Mouse (Mus musculus) heart, embryonic 16.5 days (tissue): ENCODE measurements around the gene Fam160a1. TPM values are rescaled to one million over a fixed set of nuclear protein-coding genes. Genes with fewer than 3 reads are reported as not detected.
A peak's percentile ranks its signal among the peaks of the same experiment; 100 is the strongest.

Experiments used
- ATAC-seq: fragments of 200-750 bp; cut with Nextera tagmentation; replicated peaks from 2 replicates; pipeline ENCODE4 v1.8.0; 2017; ENCODE audit warnings: moderate number of reproducible peaks; ENCODE audit not compliant: insufficient read depth, low FRiP score; ENCODE audit errors: extremely low read depth
- H3K27ac ChIP-seq: fragments of 300-500 bp; sonication (generic); 2 replicates; pipeline ENCODE4 v1.5.1; 2014; ENCODE audit warnings: mild to moderate bottlenecking, low read length, control low read depth, moderate library complexity
- H3K27me3 ChIP-seq: fragments of 300-500 bp; sonication (generic); 2 replicates; pipeline ENCODE4 v1.6.1; 2014; ENCODE audit warnings: low read length, mixed read lengths; ENCODE audit not compliant: control insufficient read depth, insufficient read depth
- H3K36me3 ChIP-seq: fragments of 300-500 bp; sonication (generic); 2 replicates; pipeline ENCODE4 v1.6.1; 2014; ENCODE audit not compliant: control insufficient read depth, insufficient read depth
- H3K4me1 ChIP-seq: fragments of 300-500 bp; sonication (generic); 2 replicates; pipeline ENCODE4 v1.6.1; 2014; ENCODE audit warnings: low read length, mixed read lengths; ENCODE audit not compliant: control insufficient read depth, insufficient read depth
- H3K4me2 ChIP-seq: fragments of 300-500 bp; sonication (generic); 2 replicates; pipeline ENCODE4 v1.6.1; 2014; ENCODE audit warnings: low read depth, mild to moderate bottlenecking, control low read depth, low read length
- H3K4me3 ChIP-seq: fragments of 300-500 bp; sonication (generic); 2 replicates; pipeline ENCODE4 v1.5.1; 2014; ENCODE audit warnings: mild to moderate bottlenecking, control low read depth, low read length
- H3K9ac ChIP-seq: fragments of 300-500 bp; sonication (generic); 2 replicates; pipeline ENCODE4 v1.6.1; 2014; ENCODE audit warnings: low read length, control low read depth
- H3K9me3 ChIP-seq: fragments of 300-500 bp; sonication (generic); replicated peaks from 2 replicates; pipeline ENCODE4 v1.6.1; 2016; ENCODE audit warnings: low read length; ENCODE audit not compliant: control insufficient read depth
- WGBS: fragments of 180-500 bp; shearing (Covaris S2); extraction: QIAGEN DNeasy Blood & Tissue Kit; methylation state at CpG from one replicate; pipeline ENCODE4 v1.1.7; 2014; 5-methylcytosine and 5-hydroxymethylcytosine counted together
- polyA plus RNA-seq: library from polyadenylated mRNA; unstranded; fragments of >200 nt; fragmentation: Nextera tagmentation; extraction: Ambion mirVana; gene quantifications from 2 replicates; pipeline ENCODE4 v1.2.1, GENCODE M21; 2015

The Fam160a1 gene
- polyA plus RNA-seq, 1 experiment from 2014 or later: 10.2 TPM

DNA sequence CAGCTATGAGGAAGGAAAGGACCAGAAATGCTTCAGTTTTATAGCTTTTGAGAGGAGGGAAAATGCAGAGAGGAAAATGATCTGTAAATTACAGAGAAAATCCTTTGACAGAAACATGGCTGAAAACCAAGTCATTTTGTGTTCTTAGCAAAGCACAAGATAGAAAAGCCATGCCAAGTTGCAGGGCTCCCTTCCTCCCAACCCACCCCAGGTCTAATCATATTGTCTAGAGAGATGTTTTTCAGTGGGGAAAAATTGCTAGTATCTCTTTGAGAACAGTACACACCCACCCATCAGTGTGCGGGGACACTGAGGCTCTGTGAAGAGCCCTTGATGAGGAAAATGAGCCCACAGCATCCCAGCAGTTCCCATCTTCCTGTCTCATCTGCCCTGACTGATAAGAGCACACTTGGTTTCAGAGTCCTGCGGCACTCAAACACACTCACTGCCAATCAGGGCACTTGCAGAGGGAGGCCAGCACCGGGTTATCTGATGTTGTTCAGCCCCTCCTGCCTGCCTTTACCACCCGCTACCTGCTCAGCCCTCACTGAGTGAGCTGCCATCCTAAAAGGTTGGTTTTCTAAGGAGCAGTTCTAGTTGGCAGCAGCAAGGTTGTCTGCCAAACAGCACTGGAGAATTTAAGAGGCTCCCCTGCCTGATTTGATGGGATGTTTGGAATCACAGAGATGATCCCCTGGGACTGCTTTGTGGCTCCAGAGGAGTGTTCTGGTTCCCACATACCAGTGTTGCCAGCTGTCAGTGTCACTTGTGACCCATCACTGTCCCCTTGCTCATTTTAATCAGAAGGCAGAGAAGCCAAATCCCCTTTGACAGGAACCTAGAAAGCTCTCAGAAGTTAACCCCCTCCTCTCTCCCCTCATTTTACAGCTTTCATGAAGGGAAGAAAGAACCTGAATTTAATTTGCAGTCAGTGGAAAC lies 164.1 kb downstream of the Fam160a1 start:
- peaks cover 5% of the 10 kb centered on the region; the same call in 1 of the 2 replicates for H3K36me3 ChIP-seq
- H3K9me3 ChIP-seq: no peaks in the 10 kb centered on the region
- H3K4me3 ChIP-seq: no peak overlapping the region
- H3K9ac ChIP-seq: 0 out of 2 replicates have a peak overlapping the region, but pooled peaks have one; percentile 20
- peaks cover 8% of the 10 kb centered on the region for H3K4me1 ChIP-seq
- H3K4me2 ChIP-seq: no peak overlapping the region
- H3K27ac ChIP-seq: no peak overlapping the region
- no peaks in the 10 kb centered on the region for H3K27me3 ChIP-seq
- no peak for ATAC-seq
- 40% methylated on average over 4 of the region's 4 CpGs for WGBS

- ATAC-seq: no peak
- 89% methylated on average over 4 of the region's 4 CpGs for WGBS
- H3K4me2 ChIP-seq: no peak overlapping the region
- H3K27ac ChIP-seq: no peak overlapping the region
- peaks cover 7% of the 10 kb centered on the region; the same call in 1 of the 2 replicates for H3K36me3 ChIP-seq
- peaks cover 7% of the 10 kb centered on the region for H3K4me1 ChIP-seq
- H3K4me3 ChIP-seq: no peak overlapping the region
- H3K27me3 ChIP-seq: no peaks in the 10 kb centered on the region
- no peak overlapping the region for H3K9ac ChIP-seq
- no peaks in the 10 kb centered on the region for H3K9me3 ChIP-seq
Measured at GRCm38 (mm10) chr3:85649176-85649575, 167.9 kb downstream of the Fam160a1 start.

GRCm38 (mm10) chr3:85645517-85646004 lies 171.5 kb downstream of the Fam160a1 start:
- Histone ChIP-seq H3K4me3 (no peak overlapping the region), H3K36me3 (peaks cover 2% of the 10 kb centered on the region; the same call in 1 of the 2 replicates), H3K9me3 (no peaks in the 10 kb centered on the region), H3K27me3 (no peaks in the 10 kb centered on the region), H3K4me1 (no peaks in the 10 kb centered on the region), H3K27ac (no peak overlapping the region), H3K9ac (no peak overlapping the region), H3K4me2 (no peak overlapping the region)
- WGBS: 71% methylated on average over 7 of the region's 7 CpGs
- ATAC-seq: no peak

GRCm38 (mm10) chr3:85644814-85645213 lies 172.3 kb downstream of the Fam160a1 start:
- H3K27ac ChIP-seq: no peak overlapping the region
- no peaks in the 10 kb centered on the region for H3K4me1 ChIP-seq
- H3K9ac ChIP-seq: no peak overlapping the region
- no peak for ATAC-seq
- no peaks in the 10 kb centered on the region for H3K9me3 ChIP-seq
- no peak overlapping the region for H3K4me2 ChIP-seq
- no peak overlapping the region for H3K4me3 ChIP-seq
- H3K27me3 ChIP-seq: no peaks in the 10 kb centered on the region
- WGBS: 80% methylated on average over 3 of the region's 3 CpGs
- H3K36me3 ChIP-seq: peaks cover 2% of the 10 kb centered on the region; the same call in 1 of the 2 replicates

DNA sequence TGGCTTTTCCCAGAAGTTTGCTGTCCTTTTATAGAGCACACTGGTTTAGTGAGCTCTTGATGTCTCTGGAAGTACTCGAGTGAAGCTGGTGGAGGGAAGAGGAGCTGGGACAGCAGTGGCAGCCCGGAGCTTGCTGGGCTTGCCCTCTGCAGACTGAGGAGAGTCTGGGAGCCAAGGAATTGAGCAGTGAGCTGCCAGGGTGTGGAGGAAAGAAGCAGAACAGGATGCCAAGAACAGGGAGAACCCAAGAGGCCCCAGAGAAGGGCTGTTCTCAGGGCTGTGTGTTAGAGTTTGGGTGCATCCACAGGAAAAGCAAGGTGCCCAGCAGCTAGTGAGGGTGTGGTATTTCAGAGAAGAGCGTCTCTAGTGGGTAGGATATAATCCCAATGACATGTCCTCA lies 175.3 kb downstream of the Fam160a1 start:
- Histone ChIP-seq H3K36me3 (0 out of 2 replicates have a peak, but pooled peaks cover 1% of the 10 kb centered on the region), H3K9ac (no peak overlapping the region), H3K27me3 (no peaks in the 10 kb centered on the region), H3K27ac (no peak overlapping the region), H3K4me1 (peaks cover 10% of the 10 kb centered on the region), H3K4me2 (no peak overlapping the region), H3K9me3 (no peaks in the 10 kb centered on the region), H3K4me3 (no peak overlapping the region)
- ATAC-seq: no peak
- WGBS: 67% methylated on average over 3 of the region's 3 CpGs

DNA sequence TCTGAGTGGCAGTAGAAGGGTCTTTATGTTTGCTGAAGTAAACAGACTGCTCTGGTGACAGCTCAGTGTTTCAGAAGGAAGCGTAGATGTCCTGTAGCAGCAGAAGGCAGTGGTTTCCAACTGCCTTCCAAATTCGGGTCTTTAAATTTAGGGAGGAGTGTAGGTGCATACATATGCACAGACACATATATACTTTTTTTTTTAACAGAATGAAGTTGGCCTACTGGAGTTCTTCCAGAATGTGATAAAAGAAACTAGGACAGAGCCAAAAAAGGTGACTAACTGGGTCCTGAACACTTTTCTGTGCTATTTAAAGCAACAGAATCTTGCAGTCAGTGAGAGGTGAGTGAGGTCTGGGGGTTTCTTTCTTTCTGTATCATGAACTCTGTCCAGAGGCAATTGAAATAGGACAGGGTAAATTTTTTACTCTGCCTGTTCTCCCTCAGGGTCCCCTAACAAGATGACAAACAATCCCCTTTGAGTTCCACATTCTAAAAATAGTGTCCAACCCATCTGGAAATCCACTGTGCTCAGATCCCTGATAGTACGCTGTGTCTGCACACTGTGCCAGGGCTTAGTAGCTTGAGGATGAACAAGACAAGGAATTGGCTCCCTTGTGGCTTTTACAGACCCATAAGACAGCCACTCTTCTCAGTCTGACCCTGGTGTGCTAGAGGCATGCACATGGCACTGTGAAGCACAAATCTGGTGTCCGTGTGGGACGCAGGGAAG lies 180.2 kb downstream of the Fam160a1 start:
- peak; percentile 76 for ATAC-seq
- no peaks in the 10 kb centered on the region for H3K9me3 ChIP-seq
- peak overlapping the region; percentile 16 for H3K9ac ChIP-seq
- peaks cover 18% of the 10 kb centered on the region for H3K4me1 ChIP-seq
- no peak overlapping the region for H3K4me3 ChIP-seq
- peak overlapping the region; percentile 3; the same call in 1 of the 2 replicates for H3K4me2 ChIP-seq
- H3K27me3 ChIP-seq: no peaks in the 10 kb centered on the region
- 49% methylated on average over 5 of the region's 5 CpGs for WGBS
- peak overlapping the region; percentile 94 for H3K27ac ChIP-seq
- no peaks in the 10 kb centered on the region for H3K36me3 ChIP-seq

DNA sequence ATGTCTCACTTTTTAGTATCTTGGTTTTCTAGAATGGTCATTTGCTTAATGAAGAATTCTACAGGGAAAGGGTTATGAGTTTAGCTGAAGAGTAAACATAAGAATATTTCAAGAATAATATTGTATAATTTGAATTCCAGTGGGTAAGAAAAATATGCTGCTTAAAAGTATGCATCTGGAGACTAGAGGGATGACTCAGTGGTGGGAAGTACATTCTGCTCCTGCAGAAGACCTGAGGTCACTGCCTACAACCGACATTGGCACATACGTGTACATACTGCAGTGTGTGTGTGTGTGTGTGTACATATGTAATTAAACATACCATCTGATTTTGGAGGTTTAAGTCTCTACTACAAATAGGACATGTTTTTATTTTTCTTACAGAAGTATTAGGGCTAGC lies 181.5 kb downstream of the Fam160a1 start:
- H3K27ac ChIP-seq: 0 out of 2 replicates have a peak overlapping the region, but pooled peaks have one; percentile 26
- H3K4me1 ChIP-seq: peaks cover 18% of the 10 kb centered on the region
- H3K4me3 ChIP-seq: no peak overlapping the region
- H3K9ac ChIP-seq: no peak overlapping the region
- ATAC-seq: no peak
- 88% methylated on average over 2 of the region's 2 CpGs for WGBS
- no peaks in the 10 kb centered on the region for H3K27me3 ChIP-seq
- H3K36me3 ChIP-seq: no peaks in the 10 kb centered on the region
- H3K9me3 ChIP-seq: no peaks in the 10 kb centered on the region
- no peak overlapping the region for H3K4me2 ChIP-seq

DNA sequence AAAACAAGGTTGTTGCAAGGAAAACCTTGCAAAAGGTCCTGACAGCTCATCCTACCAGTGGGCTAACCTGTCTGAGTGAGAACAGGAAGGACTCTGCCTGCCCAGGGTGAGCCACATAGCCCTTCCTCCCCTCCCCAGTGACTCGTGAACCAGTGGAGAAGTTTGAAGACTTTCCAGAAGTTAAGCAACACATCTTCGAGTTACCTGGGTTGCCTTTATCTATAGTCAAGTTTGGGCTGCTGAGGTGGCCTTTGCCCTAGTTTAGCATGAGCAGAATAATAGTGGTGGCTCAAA lies 182.0 kb downstream of the Fam160a1 start:
- Histone ChIP-seq H3K4me1 (peaks cover 18% of the 10 kb centered on the region), H3K27me3 (no peaks in the 10 kb centered on the region), H3K9me3 (no peaks in the 10 kb centered on the region), H3K4me3 (no peak overlapping the region), H3K9ac (no peak overlapping the region), H3K4me2 (no peak overlapping the region), H3K27ac (0 out of 2 replicates have a peak overlapping the region, but pooled peaks have one; percentile 26), H3K36me3 (no peaks in the 10 kb centered on the region)
- ATAC-seq: no peak
- WGBS: 59% methylated on average over 2 of the region's 2 CpGs
